Mouse (Mus musculus) cortical plate, adult 2 months (tissue): ENCODE results near the gene Khdc1a.

Source experiments
- CTCF ChIP-seq: fragments of 200-500 bp; IDR thresholded peaks from 2 replicates; pipeline ENCODE4 v1.5.1; 2011; ENCODE audit warnings: mild to moderate bottlenecking, control low read depth, low read length; ENCODE audit not compliant: insufficient read depth; ENCODE audit errors: extremely low read depth
- POLR2A ChIP-seq: fragments of 200-500 bp; IDR thresholded peaks from 2 replicates; pipeline ENCODE4 v1.6.1; 2011; ENCODE audit warnings: mild to moderate bottlenecking, low read length, control low read depth; ENCODE audit not compliant: insufficient read depth; ENCODE audit errors: extremely low read depth

DNA sequence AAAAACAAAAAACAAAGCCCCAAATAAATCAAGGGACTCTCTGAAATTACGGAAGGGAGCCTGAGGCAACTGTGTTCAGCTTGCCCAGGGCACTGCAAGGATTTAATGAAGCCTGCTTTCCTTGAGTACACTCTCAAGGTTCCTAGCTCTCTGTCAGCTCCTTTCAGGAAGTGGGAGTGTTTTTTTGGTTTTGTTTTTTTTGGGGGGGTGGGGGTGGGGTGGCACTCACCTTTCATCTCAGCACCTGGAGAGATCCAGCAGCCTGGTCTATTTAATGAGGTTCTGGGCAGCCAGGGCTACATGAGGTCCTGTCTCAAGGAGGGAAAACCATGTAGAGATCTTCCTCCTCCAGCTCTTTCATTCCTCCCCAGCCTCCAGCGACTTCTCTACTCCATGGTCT lies at the start of gene Khdc1a:
- TF ChIP-seq CTCF (no peak), POLR2A (no peak)
